Mouse (Mus musculus) midbrain, embryonic 10.5 days (tissue): Measurements from ENCODE around the gene Prdm15. TPM values are rescaled to one million over a fixed set of nuclear protein-coding genes. Genes with fewer than 3 reads are reported as not detected.
A peak's percentile ranks its signal among the peaks of the same experiment; 100 is the strongest.

Source experiments
- DNase-seq: peaks from one replicate; pipeline ENCODE4 v3.0.0-alpha.2; 2017; ENCODE audit warnings: low spot score
- H3K27ac ChIP-seq: fragments of 300-500 bp; sonication (generic); replicated peaks from 2 replicates; pipeline ENCODE4 v1.5.1; 2016; ENCODE audit warnings: mild to moderate bottlenecking
- H3K27me3 ChIP-seq: fragments of 300-500 bp; sonication (generic); 2 replicates; pipeline ENCODE4 v1.6.1; 2016; ENCODE audit warnings: low read depth, mild to moderate bottlenecking; ENCODE audit not compliant: poor library complexity, severe bottlenecking
- H3K36me3 ChIP-seq: fragments of 300-500 bp; sonication (generic); 2 replicates; pipeline ENCODE4 v1.6.1; 2016; ENCODE audit warnings: mild to moderate bottlenecking, moderate library complexity
- H3K4me1 ChIP-seq: fragments of 300-500 bp; sonication (generic); 2 replicates; pipeline ENCODE4 v1.6.1; 2016
- H3K4me3 ChIP-seq: fragments of 300-500 bp; sonication (generic); 2 replicates; pipeline ENCODE4 v1.5.1; 2016; ENCODE audit warnings: mild to moderate bottlenecking, moderate library complexity
- H3K9me3 ChIP-seq: fragments of 300-500 bp; sonication (generic); replicated peaks from 2 replicates; pipeline ENCODE4 v1.6.1; 2016; ENCODE audit warnings: mild to moderate bottlenecking
- WGBS: fragments of 180-500 bp; shearing (Covaris S2); methylation state at CpG from one replicate; pipeline ENCODE4 v1.1.7; 2016; 5-methylcytosine and 5-hydroxymethylcytosine counted together
- polyA plus RNA-seq: library from polyadenylated mRNA; unstranded; fragments of >200 nt; fragmentation: Nextera tagmentation; extraction: Ambion mirVana; gene quantifications from 2 replicates; pipeline ENCODE4 v1.2.1, GENCODE M21; 2016

Prdm15 gene
- polyA plus RNA-seq, 1 experiment from 2014 or later: 13.4 TPM

- Histone ChIP-seq H3K4me3 (no peak overlapping the region), H3K4me1 (no peaks in the 10 kb centered on the region), H3K27me3 (no peaks in the 10 kb centered on the region), H3K36me3 (peaks cover 93% of the 10 kb centered on the region), H3K9me3 (no peaks in the 10 kb centered on the region), H3K27ac (no peak overlapping the region)
- DNase-seq: no peak
- WGBS: 95% methylated on average over 3 of the region's 3 CpGs
Measured at GRCm38 (mm10) chr16:97805646-97806045, 46.0 kb downstream of the Prdm15 start.

GRCm38 (mm10) chr16:97804680-97805547, 46.7 kb downstream of the Prdm15 start:
- no peak overlapping the region for H3K27ac ChIP-seq
- H3K36me3 ChIP-seq: peaks cover 93% of the 10 kb centered on the region

GRCm38 (mm10) chr16:97797950-97798869, 53.4 kb downstream of the Prdm15 start:
- H3K9me3 ChIP-seq: no peaks in the 10 kb centered on the region
- 94% methylated on average over 7 of the region's 7 CpGs for WGBS
- H3K4me1 ChIP-seq: no peaks in the 10 kb centered on the region
- H3K36me3 ChIP-seq: peaks cover 95% of the 10 kb centered on the region
- no peak for DNase-seq
- H3K27ac ChIP-seq: no peak overlapping the region
- H3K27me3 ChIP-seq: no peaks in the 10 kb centered on the region
- H3K4me3 ChIP-seq: no peak overlapping the region

More at GRCm38 (mm10) chr16:97804680-97805547, 46.7 kb downstream of the Prdm15 start:
- 80% methylated on average over 7 of the region's 7 CpGs for WGBS
- Histone ChIP-seq H3K27me3 (no peaks in the 10 kb centered on the region), H3K4me3 (no peak overlapping the region), H3K4me1 (no peaks in the 10 kb centered on the region), H3K9me3 (no peaks in the 10 kb centered on the region)
- peak; percentile 36 for DNase-seq

GRCm38 (mm10) chr16:97797212-97797611, 54.4 kb downstream of the Prdm15 start:
- peaks cover 95% of the 10 kb centered on the region for H3K36me3 ChIP-seq

GRCm38 (mm10) chr16:97794256-97794655, 57.4 kb downstream of the Prdm15 start:
- 90% methylated on average over 6 of the region's 6 CpGs for WGBS
- Histone ChIP-seq H3K4me1 (no peaks in the 10 kb centered on the region), H3K9me3 (no peaks in the 10 kb centered on the region), H3K4me3 (no peak overlapping the region), H3K27ac (no peak overlapping the region), H3K27me3 (no peaks in the 10 kb centered on the region), H3K36me3 (peaks cover 76% of the 10 kb centered on the region)
- no peak for DNase-seq

More at GRCm38 (mm10) chr16:97797212-97797611, 54.4 kb downstream of the Prdm15 start:
- Histone ChIP-seq H3K27me3 (no peaks in the 10 kb centered on the region), H3K4me3 (no peak overlapping the region), H3K27ac (no peak overlapping the region), H3K4me1 (no peaks in the 10 kb centered on the region), H3K9me3 (no peaks in the 10 kb centered on the region)
- WGBS: 96% methylated on average over 3 of the region's 3 CpGs
- no peak for DNase-seq

- Histone ChIP-seq H3K36me3 (no peaks in the 10 kb centered on the region), H3K9me3 (no peaks in the 10 kb centered on the region), H3K27ac (no peak overlapping the region), H3K27me3 (no peaks in the 10 kb centered on the region), H3K4me1 (peaks cover 6% of the 10 kb centered on the region), H3K4me3 (no peak overlapping the region)
- no peak for DNase-seq
- WGBS: 95% methylated on average over 5 of the region's 5 CpGs
Measured at GRCm38 (mm10) chr16:97783057-97783456, 68.6 kb downstream of the Prdm15 start.

- WGBS: 28% methylated on average over 15 of the region's 15 CpGs
- no peak overlapping the region for H3K27ac ChIP-seq
- H3K27me3 ChIP-seq: no peaks in the 10 kb centered on the region
- no peaks in the 10 kb centered on the region for H3K9me3 ChIP-seq
- no peaks in the 10 kb centered on the region for H3K36me3 ChIP-seq
- peak overlapping the region; percentile 32 for H3K4me3 ChIP-seq
- peak; percentile 79 for DNase-seq
- peaks cover 6% of the 10 kb centered on the region for H3K4me1 ChIP-seq
Measured at GRCm38 (mm10) chr16:97778353-97779025, 73.2 kb downstream of the Prdm15 start.

GRCm38 (mm10) chr16:97766501-97766900, 85.1 kb downstream of the Prdm15 start:
- WGBS: 32% methylated on average over 3 of the region's 3 CpGs
- no peaks in the 10 kb centered on the region for H3K36me3 ChIP-seq
- H3K4me3 ChIP-seq: no peak overlapping the region
- no peak for DNase-seq
- no peak overlapping the region for H3K27ac ChIP-seq
- peaks cover 22% of the 10 kb centered on the region for H3K4me1 ChIP-seq
- H3K9me3 ChIP-seq: no peaks in the 10 kb centered on the region
- peaks cover 54% of the 10 kb centered on the region for H3K27me3 ChIP-seq

- no peaks in the 10 kb centered on the region for H3K9me3 ChIP-seq
- no peak for DNase-seq
- H3K36me3 ChIP-seq: no peaks in the 10 kb centered on the region
- H3K4me3 ChIP-seq: no peak overlapping the region
- no peak overlapping the region for H3K27ac ChIP-seq
- peaks cover 32% of the 10 kb centered on the region for H3K4me1 ChIP-seq
- WGBS: 65% methylated on average over 2 of the region's 2 CpGs
- H3K27me3 ChIP-seq: peaks cover 67% of the 10 kb centered on the region
Measured at GRCm38 (mm10) chr16:97764626-97765025, 87.0 kb downstream of the Prdm15 start.

GRCm38 (mm10) chr16:97763990-97764340, 87.7 kb downstream of the Prdm15 start:
- WGBS: 10% methylated on average over 13 of the region's 13 CpGs
- no peak overlapping the region for H3K27ac ChIP-seq
- peak overlapping the region; percentile 63 for H3K4me3 ChIP-seq
- peaks cover 33% of the 10 kb centered on the region for H3K4me1 ChIP-seq
- DNase-seq: no peak
- H3K27me3 ChIP-seq: peaks cover 67% of the 10 kb centered on the region
- no peaks in the 10 kb centered on the region for H3K9me3 ChIP-seq
- H3K36me3 ChIP-seq: no peaks in the 10 kb centered on the region

- no peaks in the 10 kb centered on the region for H3K9me3 ChIP-seq
- under 1% methylated on average over 88 of the region's 88 CpGs for WGBS
- peak; percentile 50 for DNase-seq
- H3K27me3 ChIP-seq: peaks cover 67% of the 10 kb centered on the region
- no peak within 1 kb of the TSS for H3K27ac ChIP-seq
- H3K36me3 ChIP-seq: no peaks in the 10 kb centered on the region
- H3K4me3 ChIP-seq: peak within 1 kb of the TSS; percentile 63
- peaks cover 33% of the 10 kb centered on the region for H3K4me1 ChIP-seq
Measured at GRCm38 (mm10) chr16:97763061-97763989, 88.3 kb downstream of the Prdm15 start, which contains the start of gene Ripk4. Gene Ripk4, minus strand, starts transcription at chr16:97763787.
